8 mouse cellular contexts compared by ENCODE assay signal in genomic region chr19:8756635-8757387, GRCm38 (mm10). TPM values are rescaled to one million over a fixed set of nuclear protein-coding genes. Genes with fewer than 3 reads are reported as not detected.
A peak's percentile ranks its signal among the peaks of the same experiment; 100 is the strongest.
DNase-seq lines count a peak whose midpoint lies in the region; ATAC-seq and TF ChIP-seq lines count a peak whose summit lies in the region.

Gene Nxf1 (plus strand): TSS chr19:8757073.

- peaks cover 43% of the 10 kb centered on the region for H3K4me1 ChIP-seq in G1E (ENCODE audit: insufficient read depth, low read depth, low read length)
- peaks cover 16% of the 10 kb centered on the region for H3K4me1 ChIP-seq in forebrain, postnatal 0 days (ENCODE audit: insufficient read depth)
- H3K4me1 ChIP-seq in lung, embryonic 16.5 days (replicated peaks; ENCODE audit: control insufficient read depth, insufficient read depth, low read length): peaks cover 18% of the 10 kb centered on the region

- H3K27ac ChIP-seq in forebrain, postnatal 0 days (ENCODE audit: low read depth, low read length): peak within 1 kb of the TSS; percentile 89
- H3K27ac ChIP-seq in lung, embryonic 16.5 days (ENCODE audit: low read length): peak within 1 kb of the TSS; percentile 86

- 2% methylated on average over 75 of the region's 75 CpGs for WGBS in forebrain, postnatal 0 days
- under 1% methylated on average over 75 of the region's 75 CpGs for WGBS in lung, embryonic 16.5 days

- peak; percentile 92 for DNase-seq in G1E (ENCODE audit: low spot score)
- peak; percentile 90 to 95 for DNase-seq in cerebellum, adult 18-20 months
- peak; percentile 95 for DNase-seq in forebrain, postnatal 0 days
- peak; percentile 96 for DNase-seq in heart, postnatal 4 days
- DNase-seq in layer of hippocampus, adult 9-10 months (ENCODE audit: low spot score): peak; percentile 65
- peak; percentile 88 for DNase-seq in ovary, postnatal 10 days (ENCODE audit: low spot score)
- peak; percentile 86 to 93 for DNase-seq in thymus, postnatal 10 days (ENCODE audit: low spot score in 2 of 2)

- H3K4me3 ChIP-seq in G1E (ENCODE audit: low read depth, low read length): peak within 1 kb of the TSS; percentile 78
- peak within 1 kb of the TSS; percentile 93 for H3K4me3 ChIP-seq in forebrain, postnatal 0 days (ENCODE audit: low read depth, low read length)
- H3K4me3 ChIP-seq in lung, embryonic 16.5 days (ENCODE audit: low read length): peak within 1 kb of the TSS; percentile 63

- H3K27me3 ChIP-seq in G1E (ENCODE audit: insufficient read depth, low read length): no peaks in the 10 kb centered on the region
- no peaks in the 10 kb centered on the region for H3K27me3 ChIP-seq in forebrain, postnatal 0 days (ENCODE audit: insufficient read depth, low read length)
- H3K27me3 ChIP-seq in lung, embryonic 16.5 days (ENCODE audit: control insufficient read depth, insufficient read depth, low read depth, low read length): no peaks in the 10 kb centered on the region

- no peak for TF ChIP-seq CTCF in G1E (IDR thresholded peaks at IDR 0.05; ENCODE audit: low read depth, low read length)
- TF ChIP-seq CTCF in forebrain, postnatal 0 days (IDR thresholded peaks at IDR 0.05; ENCODE audit: low read depth): peak; percentile 26; the same call in 1 of the 2 replicates

- H3K4me2 ChIP-seq in forebrain, postnatal 0 days (ENCODE audit: low read depth): peak within 1 kb of the TSS; percentile 63
- H3K4me2 ChIP-seq in lung, embryonic 16.5 days (ENCODE audit: low read depth, low read length): peak within 1 kb of the TSS; percentile 69

- H3K9ac ChIP-seq in forebrain, postnatal 0 days: peak within 1 kb of the TSS; percentile 92
- H3K9ac ChIP-seq in lung, embryonic 16.5 days (ENCODE audit: low read length): peak within 1 kb of the TSS; percentile 83

- no peaks in the 10 kb centered on the region for H3K9me3 ChIP-seq in G1E (replicated peaks)
- no peaks in the 10 kb centered on the region for H3K9me3 ChIP-seq in forebrain, postnatal 0 days (ENCODE audit: low read length)
- H3K9me3 ChIP-seq in lung, embryonic 16.5 days (ENCODE audit: control insufficient read depth, low read length): no peaks in the 10 kb centered on the region

- peak; percentile 64 for ATAC-seq in G1E (ENCODE audit: extremely low read depth, insufficient number of reproducible peaks, low FRiP score, poor library complexity, severe bottlenecking)
- ATAC-seq in forebrain, postnatal 0 days: peak; percentile 96
- ATAC-seq in lung, embryonic 16.5 days (ENCODE audit: low read depth): peak; percentile 96

- peaks cover 48% of the 10 kb centered on the region for H3K36me3 ChIP-seq in G1E (replicated peaks)
- peaks cover 21% of the 10 kb centered on the region for H3K36me3 ChIP-seq in forebrain, postnatal 0 days (ENCODE audit: insufficient read depth)
- peaks cover 24% of the 10 kb centered on the region for H3K36me3 ChIP-seq in lung, embryonic 16.5 days (ENCODE audit: control insufficient read depth, insufficient read depth, low read length)

RNA-seq across cellular contexts. Expression of gene Nxf1, which starts in this region (rescaled TPM):
- total RNA-seq in G1E (2014; fragmentation: Nextera tagmentation) (445 and 456 TPM in 2 replicates), G1E (2017) (175 and 184 TPM in 2 replicates)
- 35.9 and 39.7 TPM in 2 replicates for polyA plus RNA-seq in G1E (2012)
- 81.7 and 114 TPM in 2 replicates for total RNA-seq in forebrain, postnatal 0 days (2014; rRNA removed)
- 97.1 and 97.9 TPM in 2 replicates for polyA plus RNA-seq in forebrain, postnatal 0 days (2015; fragmentation: Nextera tagmentation; extraction: Ambion mirVana)
- total RNA-seq in heart, postnatal 4 days (2021): 10 to 100 TPM; 82.1 to 86.1 TPM
- 186 and 190 TPM in 2 replicates for polyA plus RNA-seq in lung, embryonic 16.5 days (2015; fragmentation: Nextera tagmentation; extraction: Ambion mirVana)

Comparison
In these comparisons a context has a peak if more than half of its experiments do, and no peak if none do; other contexts are left out.
1. Peak in every context shown above with its lines: DNase-seq, ATAC-seq, H3K4me3 ChIP-seq and H3K27ac ChIP-seq.